ENCODE assay signal across 9 mouse cellular contexts in the genomic region with DNA sequence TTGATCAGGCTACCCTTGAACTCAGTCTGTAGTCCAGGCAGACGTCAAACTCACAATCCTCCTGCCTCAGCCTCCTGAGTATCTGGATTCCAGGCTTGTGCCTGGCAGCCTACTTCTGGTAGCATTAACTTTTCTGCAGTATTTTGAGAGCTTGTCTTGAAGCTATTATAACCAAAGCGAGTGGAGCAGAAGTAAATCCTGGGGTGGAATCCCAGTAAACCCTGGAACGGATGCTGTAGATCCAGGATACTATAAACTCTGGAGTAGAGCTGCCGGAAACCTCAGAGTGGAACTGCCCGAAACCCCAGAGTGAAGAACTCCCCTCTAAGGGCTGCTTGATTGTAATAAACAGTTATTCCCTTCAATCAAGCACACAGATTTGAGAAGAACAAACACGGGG. TPM values are rescaled to one million over a fixed set of nuclear protein-coding genes. Genes with fewer than 3 reads are reported as not detected.
DNase-seq lines count a peak whose midpoint lies in the region; ATAC-seq and TF ChIP-seq lines count a peak whose summit lies in the region.
"Had no signal": no experiment of that assay in that cellular context is flagged by ENCODE, and none has a peak within 500 bp of the region (broad histone marks: within the 10 kb centered on the region; RNA-seq: fewer than 3 reads in every experiment).

No protein-coding gene starts in this region.

- WGBS in heart, embryonic 10.5 days, result 53% methylated on average over 6 of the region's 6 CpGs
- 36% methylated on average over 6 of the region's 6 CpGs for WGBS in stomach, postnatal 0 days

- no peak overlapping the region for H3K9ac ChIP-seq in stomach, postnatal 0 days (ENCODE audit: low read length)

- no peak overlapping the region for H3K4me2 ChIP-seq in stomach, postnatal 0 days (replicated peaks; ENCODE audit: low read depth)

- ATAC-seq in stomach, postnatal 0 days (ENCODE audit: low FRiP score, low TSS enrichment), result no peak
- ATAC-seq: inflammation-experienced regulatory T-cells, adult 6 months had no signal

- no peaks in the 10 kb centered on the region for H3K36me3 ChIP-seq in heart, embryonic 10.5 days
- no peaks in the 10 kb centered on the region for H3K36me3 ChIP-seq in stomach, postnatal 0 days (ENCODE audit: control insufficient read depth, insufficient read depth, low read length)

- H3K4me1 ChIP-seq in heart, embryonic 10.5 days, result no peaks in the 10 kb centered on the region
- no peaks in the 10 kb centered on the region for H3K4me1 ChIP-seq in stomach, postnatal 0 days (replicated peaks; ENCODE audit: control insufficient read depth, insufficient read depth)

- H3K9me3 ChIP-seq in heart, embryonic 10.5 days, result no peaks in the 10 kb centered on the region
- no peaks in the 10 kb centered on the region for H3K9me3 ChIP-seq in stomach, postnatal 0 days (ENCODE audit: control insufficient read depth, low read length)

- TF ChIP-seq EP300 in stomach, postnatal 0 days (optimal IDR thresholded peaks at IDR 0.05), result no peak

- no peak for TF ChIP-seq CTCF in stomach, postnatal 0 days (IDR thresholded peaks at IDR 0.05; ENCODE audit: low read depth)

- H3K4me3 ChIP-seq in heart, embryonic 10.5 days, result no peak overlapping the region
- no peak overlapping the region for H3K4me3 ChIP-seq in stomach, postnatal 0 days (ENCODE audit: low read depth, low read length)

- no peak overlapping the region for H3K27ac ChIP-seq in heart, embryonic 10.5 days
- no peak overlapping the region for H3K27ac ChIP-seq in stomach, postnatal 0 days (replicated peaks)

- DNase-seq in heart, postnatal 4 days, result peak; percentile 68
- DNase-seq in heart, embryonic 10.5 days (ENCODE audit: low spot score), result no peak
- peak; percentile 64 for DNase-seq in testis, postnatal 10 days (ENCODE audit: low spot score)
- DNase-seq in testis, postnatal 14 days (ENCODE audit: low spot score), result no peak
- peak; percentile 86 for DNase-seq in kidney, adult 9 months
- peak; percentile 66 for DNase-seq in stomach, postnatal 0 days (ENCODE audit: low spot score)
- no peak for DNase-seq in cerebellum, adult 8-10 months
- DNase-seq in right cerebral cortex, adult 18-20 months, result no peak

- peaks cover 23% of the 10 kb centered on the region for H3K27me3 ChIP-seq in heart, embryonic 10.5 days (ENCODE audit: insufficient read depth, poor library complexity, severe bottlenecking)
- no peaks in the 10 kb centered on the region for H3K27me3 ChIP-seq in stomach, postnatal 0 days (ENCODE audit: control insufficient read depth, insufficient read depth, low read length)

RNA-seq across cellular contexts. Expression of a gene that starts 9.7 kb away (rescaled TPM):
- total RNA-seq in heart, postnatal 4 days (2021), result 1 to 10 TPM; 5.9 to 6.9 TPM
- polyA plus RNA-seq in heart, embryonic 10.5 days (2016; fragmentation: Nextera tagmentation; extraction: Ambion mirVana), result 4.5 and 5.2 TPM in 2 replicates
- polyA plus RNA-seq in stomach, postnatal 0 days (2015; fragmentation: Nextera tagmentation; extraction: Ambion mirVana), result 12.5 and 15.2 TPM in 2 replicates
- polyA plus RNA-seq: inflammation-experienced regulatory T-cells, adult 6 months had no signal

RNA-seq across cellular contexts. Expression of a gene that starts 18.8 kb away (rescaled TPM):
- not detected for total RNA-seq in heart, postnatal 4 days (2021)
- 0.16 TPM in 1 of 2 replicates, not detected in the other for polyA plus RNA-seq in heart, embryonic 10.5 days (2016; fragmentation: Nextera tagmentation; extraction: Ambion mirVana)
- 0.07 TPM in 1 of 2 replicates, not detected in the other for polyA plus RNA-seq in stomach, postnatal 0 days (2015; fragmentation: Nextera tagmentation; extraction: Ambion mirVana)
- polyA plus RNA-seq: inflammation-experienced regulatory T-cells, adult 6 months had no signal

RNA-seq across cellular contexts. Expression of a gene that starts 51.4 kb away (rescaled TPM):
- total RNA-seq in heart, postnatal 4 days (2021), result 100 to 1,000 TPM; 163 to 177 TPM
- 27.8 and 42.2 TPM in 2 replicates for polyA plus RNA-seq in heart, embryonic 10.5 days (2016; fragmentation: Nextera tagmentation; extraction: Ambion mirVana)
- polyA plus RNA-seq in stomach, postnatal 0 days (2015; fragmentation: Nextera tagmentation; extraction: Ambion mirVana), result 62.1 and 77.1 TPM in 2 replicates

RNA-seq across cellular contexts. Expression of a gene that starts 56.9 kb away (rescaled TPM):
- 10 to 100 TPM; 55.2 to 62.7 TPM for total RNA-seq in heart, postnatal 4 days (2021)
- polyA plus RNA-seq in heart, embryonic 10.5 days (2016; fragmentation: Nextera tagmentation; extraction: Ambion mirVana), result 22.2 and 24.9 TPM in 2 replicates
- 17.1 and 18.7 TPM in 2 replicates for polyA plus RNA-seq in stomach, postnatal 0 days (2015; fragmentation: Nextera tagmentation; extraction: Ambion mirVana)

Comparison
In these comparisons a context has a peak if more than half of its experiments do, and no peak if none do; other contexts are left out.
1. DNase-seq: peak in heart, postnatal 4 days (single experiment), testis, postnatal 10 days (single experiment), kidney, adult 9 months (single experiment) and stomach, postnatal 0 days (single experiment); none in heart, embryonic 10.5 days (single experiment), testis, postnatal 14 days (single experiment), cerebellum, adult 8-10 months (single experiment) and right cerebral cortex, adult 18-20 months (single experiment).